Mouse (Mus musculus): ENCODE measurements around the gene Robo1.

Robo1 gene

GRCm38 (mm10) chr16:72677234-72677633 is 369.1 kb downstream of the Robo1 start:
- in situ Hi-C loops (cut with MseI, MboI) = no loop called here

GRCm38 (mm10) chr16:72678450-72678849 is 370.3 kb downstream of the Robo1 start:
- in situ Hi-C loops (cut with MseI, MboI) = no loop called here

- in situ Hi-C loops (cut with MseI, MboI) = no loop called here
Measured at GRCm38 (mm10) chr16:72678947-72679558, 370.9 kb downstream of the Robo1 start.

GRCm38 (mm10) chr16:72685604-72686479 is 377.7 kb downstream of the Robo1 start:
- in situ Hi-C loops (cut with MseI, MboI) = no loop called here

- in situ Hi-C loops (cut with MseI, MboI) = no loop called here
Measured at GRCm38 (mm10) chr16:72686480-72687053, 378.5 kb downstream of the Robo1 start.

- in situ Hi-C loops (cut with MseI, MboI) = no loop called here
Measured at GRCm38 (mm10) chr16:72687651-72688050, 379.5 kb downstream of the Robo1 start.

GRCm38 (mm10) chr16:72688185-72688681 is 380.1 kb downstream of the Robo1 start:
- in situ Hi-C loops (cut with MseI, MboI) = no loop called here

- in situ Hi-C loops (cut with MseI, MboI) = no loop called here
Measured at GRCm38 (mm10) chr16:72691909-72692308, 383.8 kb downstream of the Robo1 start.

- in situ Hi-C loops (cut with MseI, MboI) = no loop called here
Measured at GRCm38 (mm10) chr16:72693446-72694274, 385.6 kb downstream of the Robo1 start.

- in situ Hi-C loops (cut with MseI, MboI) = no loop called here
Measured at GRCm38 (mm10) chr16:72694787-72695186, 386.7 kb downstream of the Robo1 start.

GRCm38 (mm10) chr16:72699238-72700006 is 391.3 kb downstream of the Robo1 start:
- in situ Hi-C loops (cut with MseI, MboI) = no loop called here

- in situ Hi-C loops (cut with MseI, MboI) = no loop called here
Measured at GRCm38 (mm10) chr16:72700297-72700696, 392.2 kb downstream of the Robo1 start.

- in situ Hi-C loops (cut with MseI, MboI) = no loop called here
Measured at GRCm38 (mm10) chr16:72703486-72703885, 395.4 kb downstream of the Robo1 start.

- in situ Hi-C loops (cut with MseI, MboI) = no loop called here
Measured at GRCm38 (mm10) chr16:72705851-72706250, 397.7 kb downstream of the Robo1 start.

GRCm38 (mm10) chr16:72708526-72708925 is 400.4 kb downstream of the Robo1 start:
- in situ Hi-C loops (cut with MseI, MboI) = no loop called here

GRCm38 (mm10) chr16:72717118-72717802 is 409.2 kb downstream of the Robo1 start:
- in situ Hi-C loops (cut with MseI, MboI) = no loop called here

GRCm38 (mm10) chr16:72719063-72719462 is 411.0 kb downstream of the Robo1 start:
- in situ Hi-C loops (cut with MseI, MboI) = no loop called here

- in situ Hi-C loops (cut with MseI, MboI) = no loop called here
Measured at GRCm38 (mm10) chr16:72720979-72721378, 412.9 kb downstream of the Robo1 start.

GRCm38 (mm10) chr16:72721713-72722481 is 413.8 kb downstream of the Robo1 start:
- in situ Hi-C loops (cut with MseI, MboI) = no loop called here
